In genomic region chr10:88682904-88683563, GRCm38 (mm10) we compare ENCODE assay signal across 26 mouse cellular contexts. TPM values are rescaled to one million over a fixed set of nuclear protein-coding genes. Genes with fewer than 3 reads are reported as not detected.
DNase-seq lines count a peak whose midpoint lies in the region; ATAC-seq lines count a peak whose summit lies in the region.
"Had no signal": no experiment of that assay in that cellular context is flagged by ENCODE, and none has a peak within 500 bp of the region (broad histone marks: within the 10 kb centered on the region; RNA-seq: fewer than 3 reads in every experiment).

No protein-coding gene starts in this region.

- H3K4me1 ChIP-seq in liver, embryonic 16.5 days (ENCODE audit: control insufficient read depth, low read depth, low read length) = no peaks in the 10 kb centered on the region
- no peaks in the 10 kb centered on the region for H3K4me1 ChIP-seq in midbrain, embryonic 13.5 days (replicated peaks)
- H3K4me1 ChIP-seq: forebrain, embryonic 10.5 days; heart, embryonic 15.5 days; hindbrain, embryonic 10.5 days; liver, embryonic 13.5 days; neural tube, embryonic 12.5 days had no signal

- no peaks in the 10 kb centered on the region for H3K36me3 ChIP-seq in liver, embryonic 16.5 days (ENCODE audit: control insufficient read depth, insufficient read depth)
- H3K36me3 ChIP-seq in splenic B cell, adult 2 months (ENCODE audit: control insufficient read depth, insufficient read depth, low read length, poor library complexity, severe bottlenecking) = no peaks in the 10 kb centered on the region
- H3K36me3 ChIP-seq in midbrain, embryonic 13.5 days = no peaks in the 10 kb centered on the region
- H3K36me3 ChIP-seq: forebrain, embryonic 10.5 days; heart, embryonic 15.5 days; hindbrain, embryonic 10.5 days; liver, embryonic 13.5 days; neural tube, embryonic 12.5 days had no signal

- no peak overlapping the region for H3K4me2 ChIP-seq in liver, embryonic 16.5 days (ENCODE audit: low read depth, low read length)
- H3K4me2 ChIP-seq in midbrain, embryonic 13.5 days (replicated peaks) = no peak overlapping the region
- H3K4me2 ChIP-seq: heart, embryonic 15.5 days; liver, embryonic 13.5 days; midbrain, embryonic 11.5 days; neural tube, embryonic 12.5 days had no signal

- no peak overlapping the region for H3K4me3 ChIP-seq in liver, embryonic 16.5 days (ENCODE audit: low read depth, low read length)
- no peak overlapping the region for H3K4me3 ChIP-seq in midbrain, embryonic 13.5 days (replicated peaks)
- H3K4me3 ChIP-seq: forebrain, embryonic 10.5 days; gastrocnemius, adult 2 months; heart, embryonic 15.5 days; hindbrain, embryonic 10.5 days; liver, embryonic 13.5 days; neural tube, embryonic 12.5 days had no signal

- ATAC-seq in liver, embryonic 16.5 days (ENCODE audit: low read depth) = peak; percentile 30
- ATAC-seq in hematopoietic stem cell, adult 5-6 weeks (replicated peaks in 1 of 2; ENCODE audit: insufficient read depth in 1 of 2, low FRiP score in 2 of 2, low TSS enrichment in 1 of 2, low read depth in 1 of 2, poor library complexity in 2 of 2, severe bottlenecking in 2 of 2) = peak; percentile 49 to 68
- ATAC-seq in midbrain, embryonic 13.5 days = no peak
- ATAC-seq: forebrain, postnatal 0 days; hindbrain, postnatal 0 days had no signal

- H3K27me3 ChIP-seq in liver, embryonic 16.5 days (ENCODE audit: control insufficient read depth, insufficient read depth, low read depth, low read length) = no peaks in the 10 kb centered on the region
- no peaks in the 10 kb centered on the region for H3K27me3 ChIP-seq in splenic B cell, adult 2 months (ENCODE audit: control insufficient read depth, insufficient read depth, low read length, poor library complexity, severe bottlenecking)
- H3K27me3 ChIP-seq in midbrain, embryonic 13.5 days = no peaks in the 10 kb centered on the region
- H3K27me3 ChIP-seq: heart, embryonic 15.5 days; liver, embryonic 13.5 days; neural tube, embryonic 12.5 days had no signal

- no peak overlapping the region for H3K9ac ChIP-seq in liver, embryonic 16.5 days (ENCODE audit: low read depth, low read length)
- no peak overlapping the region for H3K9ac ChIP-seq in midbrain, embryonic 13.5 days (replicated peaks)
- H3K9ac ChIP-seq: forebrain, postnatal 0 days; heart, embryonic 15.5 days; liver, embryonic 13.5 days; neural tube, embryonic 12.5 days had no signal

- no peaks in the 10 kb centered on the region for H3K9me3 ChIP-seq in liver, embryonic 16.5 days (replicated peaks; ENCODE audit: control insufficient read depth, low read length)
- H3K9me3 ChIP-seq in midbrain, embryonic 13.5 days = no peaks in the 10 kb centered on the region
- H3K9me3 ChIP-seq: forebrain, embryonic 10.5 days; heart, embryonic 15.5 days; hindbrain, embryonic 10.5 days; liver, embryonic 13.5 days; neural tube, embryonic 12.5 days had no signal

- H3K27ac ChIP-seq in liver, embryonic 16.5 days (ENCODE audit: low read length) = no peak overlapping the region
- H3K27ac ChIP-seq in midbrain, embryonic 13.5 days = no peak overlapping the region
- H3K27ac ChIP-seq: forebrain, embryonic 10.5 days; gastrocnemius, adult 2 months; heart, embryonic 15.5 days; hindbrain, embryonic 10.5 days; hindbrain, postnatal 0 days; liver, embryonic 13.5 days; macrophage; neural tube, embryonic 12.5 days had no signal

- WGBS in liver, embryonic 16.5 days (ENCODE audit: insufficient replicate concordance) = 43% methylated on average over 4 of the region's 4 CpGs
- 83% methylated on average over 4 of the region's 4 CpGs for WGBS in midbrain, embryonic 13.5 days

- DNase-seq in adrenal gland, postnatal 10 days = peak; percentile 8
- no peak for DNase-seq in adrenal gland, adult 8-10 months
- no peak for DNase-seq in liver
- peak; percentile 38 for DNase-seq in splenic B cell, adult 2 months (ENCODE audit: low read depth, low spot score)
- DNase-seq: cerebellum, adult 11-12 months; cerebellum, postnatal 25 days; forebrain, postnatal 0 days; gastrocnemius, adult 2 months; kidney, adult 8-10 months; kidney, postnatal 25 days; left cerebral cortex, postnatal 4 days; liver, embryonic 13.5 days; right cerebral cortex, adult 18-20 months had no signal

RNA-seq across cellular contexts. Expression of gene Spic, which starts 1.8 kb away (rescaled TPM):
- 1 to 10 TPM; 1.9 to 3.6 TPM for total RNA-seq in adrenal gland, postnatal 10 days (2021)
- under 1 TPM; 0.17 to 0.81 (median 0.40) TPM for total RNA-seq in adrenal gland, adult 8-10 months (2022)
- polyA plus RNA-seq in liver, embryonic 16.5 days (2015; fragmentation: Nextera tagmentation; extraction: Ambion mirVana) = 11.8 and 13.4 TPM in 2 replicates
- 2.8 and 3.6 TPM in 2 replicates for total RNA-seq in hematopoietic stem cell, adult 5-6 weeks (2017)
- not detected in 2 replicates for polyA plus RNA-seq in midbrain, embryonic 13.5 days (2015; fragmentation: Nextera tagmentation; extraction: Ambion mirVana)
- total RNA-seq: forebrain, postnatal 0 days; gastrocnemius, adult 2 months; hindbrain, postnatal 0 days; layer of hippocampus, adult 8-10 months; left cerebral cortex, adult 18-20 months; left cerebral cortex, postnatal 4 days had no signal
- polyA plus RNA-seq: forebrain, embryonic 10.5 days; forebrain, postnatal 0 days; hindbrain, embryonic 10.5 days; hindbrain, postnatal 0 days; midbrain, embryonic 11.5 days; neural tube, embryonic 12.5 days; small intestine, adult 2 months had no signal

RNA-seq across cellular contexts. Expression of gene Arl1, which starts 47.6 kb away (rescaled TPM):
- total RNA-seq in adrenal gland, postnatal 10 days (2021) = 10 to 100 TPM; 94.6 to 96.3 TPM
- total RNA-seq in adrenal gland, adult 8-10 months (2022) = 100 to 1,000 TPM in 2 of 4 experiments, 10 to 100 TPM in 2; 95.3 to 107 (median 101) TPM
- 56.4 and 63.9 TPM in 2 replicates for polyA plus RNA-seq in liver, embryonic 16.5 days (2015; fragmentation: Nextera tagmentation; extraction: Ambion mirVana)
- total RNA-seq in hematopoietic stem cell, adult 5-6 weeks (2017) = 79.0 and 115 TPM in 2 replicates
- polyA plus RNA-seq in midbrain, embryonic 13.5 days (2015; fragmentation: Nextera tagmentation; extraction: Ambion mirVana) = 135 and 150 TPM in 2 replicates

Comparison
In these comparisons a context has a peak if more than half of its experiments do, and no peak if none do; other contexts are left out.
1. DNase-seq: peak in adrenal gland, postnatal 10 days (single experiment) and splenic B cell, adult 2 months (single experiment); none in adrenal gland, adult 8-10 months (single experiment) and liver (single experiment).